Mouse (Mus musculus) hindbrain, embryonic 12.5 days (tissue): ENCODE measurements around the gene Sox5. TPM values are rescaled to one million over a fixed set of nuclear protein-coding genes. Genes with fewer than 3 reads are reported as not detected.

Experiments used
- ATAC-seq: fragments of 200-750 bp; cut with Nextera tagmentation; 2 replicates; pipeline ENCODE4 v1.8.0; 2017; ENCODE audit warnings: moderate TSS enrichment; ENCODE audit not compliant: low FRiP score
- H3K27ac ChIP-seq: fragments of 300-500 bp; sonication (generic); 2 replicates; pipeline ENCODE4 v1.5.1; 2016; ENCODE audit warnings: mild to moderate bottlenecking
- H3K27me3 ChIP-seq: fragments of 300-500 bp; sonication (generic); 2 replicates; pipeline ENCODE4 v1.6.1; 2016; ENCODE audit warnings: mild to moderate bottlenecking
- H3K36me3 ChIP-seq: fragments of 300-500 bp; sonication (generic); 2 replicates; pipeline ENCODE4 v1.6.1; 2016; ENCODE audit warnings: mild to moderate bottlenecking
- H3K4me1 ChIP-seq: fragments of 300-500 bp; sonication (generic); 2 replicates; pipeline ENCODE4 v1.6.1; 2016
- H3K4me2 ChIP-seq: fragments of 300-500 bp; sonication (generic); replicated peaks from 2 replicates; pipeline ENCODE4 v1.6.1; 2016; ENCODE audit warnings: mild to moderate bottlenecking
- H3K4me3 ChIP-seq: fragments of 300-500 bp; sonication (generic); 2 replicates; pipeline ENCODE4 v1.5.1; 2016; ENCODE audit warnings: mild to moderate bottlenecking
- H3K9ac ChIP-seq: fragments of 300-500 bp; sonication (generic); 2 replicates; pipeline ENCODE4 v1.6.1; 2016; ENCODE audit warnings: mild to moderate bottlenecking, moderate library complexity
- H3K9me3 ChIP-seq: fragments of 300-500 bp; sonication (generic); replicated peaks from 2 replicates; pipeline ENCODE4 v1.6.1; 2016; ENCODE audit warnings: mild to moderate bottlenecking
- WGBS: fragments of 180-500 bp; shearing (Covaris S2); methylation state at CpG from one replicate; pipeline ENCODE4 v1.1.7; 2016; 5-methylcytosine and 5-hydroxymethylcytosine counted together
- polyA plus RNA-seq: library from polyadenylated mRNA; unstranded; fragments of >200 nt; fragmentation: Nextera tagmentation; extraction: Ambion mirVana; gene quantifications from 2 replicates; pipeline ENCODE4 v1.2.1, GENCODE M21; 2016

The Sox5 gene
- polyA plus RNA-seq, 1 experiment from 2014 or later = 49.1 TPM

GRCm38 (mm10) chr6:144707976-144708375 is 73.8 kb downstream of the Sox5 start:
- no peaks in the 10 kb centered on the region for H3K27me3 ChIP-seq
- no peak for ATAC-seq
- 95% methylated on average over 1 of the region's 1 CpGs for whole genome bisulfite sequencing
- H3K9ac ChIP-seq = no peak overlapping the region
- no peak overlapping the region for H3K27ac ChIP-seq
- H3K4me2 ChIP-seq = no peak overlapping the region
- H3K36me3 ChIP-seq = no peaks in the 10 kb centered on the region
- H3K4me1 ChIP-seq = peaks cover 8% of the 10 kb centered on the region
- no peak overlapping the region for H3K4me3 ChIP-seq
- H3K9me3 ChIP-seq = no peaks in the 10 kb centered on the region

DNA sequence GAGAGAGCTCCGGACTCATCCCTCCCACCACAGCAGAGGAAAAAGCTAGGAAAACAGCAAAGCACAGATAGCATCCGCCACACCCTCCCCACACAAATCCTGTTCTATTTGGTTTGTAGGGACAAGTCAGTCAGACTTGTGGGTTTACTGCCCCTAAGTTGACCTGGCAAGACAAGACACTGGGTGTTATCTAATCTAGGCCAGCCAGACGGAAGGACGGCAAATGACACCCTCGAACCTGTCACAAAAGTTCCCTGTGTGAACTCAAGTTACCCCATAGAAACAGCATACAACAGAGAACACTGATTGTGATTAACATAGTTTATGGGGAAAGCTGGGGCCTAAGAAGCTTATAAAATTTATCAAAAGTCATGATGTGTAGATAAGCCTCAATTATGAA is 76.8 kb downstream of the Sox5 start:
- no peaks in the 10 kb centered on the region for H3K9me3 ChIP-seq
- no peak for ATAC-seq
- no peaks in the 10 kb centered on the region for H3K4me1 ChIP-seq
- no peak overlapping the region for H3K4me2 ChIP-seq
- no peak overlapping the region for H3K4me3 ChIP-seq
- no peaks in the 10 kb centered on the region for H3K36me3 ChIP-seq
- H3K27me3 ChIP-seq = no peaks in the 10 kb centered on the region
- no peak overlapping the region for H3K27ac ChIP-seq
- 92% methylated on average over 5 of the region's 5 CpGs for WGBS
- H3K9ac ChIP-seq = no peak overlapping the region

- no peak overlapping the region for H3K4me2 ChIP-seq
- no peaks in the 10 kb centered on the region for H3K4me1 ChIP-seq
- no peak for ATAC-seq
- H3K27ac ChIP-seq = no peak overlapping the region
- H3K9ac ChIP-seq = no peak overlapping the region
- H3K4me3 ChIP-seq = no peak overlapping the region
- H3K36me3 ChIP-seq = no peaks in the 10 kb centered on the region
- no peaks in the 10 kb centered on the region for H3K9me3 ChIP-seq
- WGBS = 82% methylated on average over 4 of the region's 4 CpGs
- H3K27me3 ChIP-seq = no peaks in the 10 kb centered on the region
Observed at GRCm38 (mm10) chr6:144695660-144696059, 86.1 kb downstream of the Sox5 start.

GRCm38 (mm10) chr6:144693211-144693899 is 88.4 kb downstream of the Sox5 start:
- ATAC-seq = no peak
- Histone ChIP-seq H3K9me3 (no peaks in the 10 kb centered on the region), H3K27ac (no peak overlapping the region), H3K9ac (no peak overlapping the region), H3K4me2 (no peak overlapping the region), H3K27me3 (no peaks in the 10 kb centered on the region), H3K36me3 (no peaks in the 10 kb centered on the region), H3K4me3 (no peak overlapping the region), H3K4me1 (no peaks in the 10 kb centered on the region)
- 88% methylated on average over 7 of the region's 7 CpGs for WGBS

DNA sequence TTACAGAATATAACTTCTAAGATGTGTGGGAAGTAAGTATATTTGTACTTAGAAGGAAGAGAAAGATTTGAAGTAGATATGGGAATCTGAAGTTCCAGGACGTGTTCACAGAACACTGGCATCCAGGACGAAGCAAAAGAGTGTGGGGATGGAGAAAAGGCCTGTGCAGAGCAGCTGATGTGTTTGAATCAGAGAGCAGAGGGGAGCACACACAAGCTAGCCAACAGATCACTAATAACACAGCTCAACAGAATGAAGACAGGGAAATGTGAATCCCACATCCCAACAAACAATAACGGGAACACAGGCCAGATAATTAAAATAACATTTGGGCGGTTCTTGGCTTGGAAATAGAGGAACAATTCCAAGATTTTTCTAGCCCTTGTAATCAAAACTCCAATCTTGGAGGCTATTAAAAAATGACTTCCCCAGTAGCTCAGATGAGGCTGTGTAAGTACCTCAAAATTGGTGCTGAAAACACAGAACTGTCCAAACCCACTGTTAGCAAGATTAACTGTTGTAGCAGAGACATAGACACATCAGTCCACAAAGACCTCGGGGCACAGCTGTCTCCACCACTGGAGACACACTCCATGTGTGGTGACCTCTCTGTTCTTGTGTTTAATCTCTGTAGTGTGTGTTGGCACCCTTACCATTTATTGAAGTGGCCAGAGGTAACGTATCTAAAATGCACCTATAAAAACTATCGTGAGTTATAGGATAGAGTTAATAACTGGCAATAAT is 90.3 kb downstream of the Sox5 start:
- WGBS = 88% methylated on average over 7 of the region's 7 CpGs
- no peaks in the 10 kb centered on the region for H3K9me3 ChIP-seq
- H3K27ac ChIP-seq = no peak overlapping the region
- no peak overlapping the region for H3K9ac ChIP-seq
- no peak for ATAC-seq
- no peaks in the 10 kb centered on the region for H3K36me3 ChIP-seq
- H3K27me3 ChIP-seq = no peaks in the 10 kb centered on the region
- no peak overlapping the region for H3K4me2 ChIP-seq
- H3K4me1 ChIP-seq = no peaks in the 10 kb centered on the region
- H3K4me3 ChIP-seq = no peak overlapping the region

DNA sequence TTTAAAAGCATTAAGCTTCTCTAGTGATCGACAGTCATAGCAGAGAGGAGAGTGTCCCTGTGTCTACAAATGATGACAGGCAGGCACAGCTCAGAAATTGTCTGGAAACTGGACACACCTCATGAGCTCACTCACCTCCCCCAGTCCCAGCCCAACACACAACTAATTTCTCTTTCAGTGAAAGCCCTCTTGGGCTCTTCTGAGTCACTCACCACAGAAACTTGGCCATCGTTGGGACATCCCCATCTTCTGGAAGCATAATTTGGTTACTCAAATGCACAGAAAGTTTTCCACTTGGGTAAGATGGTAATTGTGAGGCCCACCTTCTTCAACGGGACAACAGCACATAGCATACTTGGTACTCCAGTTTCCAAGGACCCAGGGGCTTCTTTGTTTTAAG is 92.7 kb downstream of the Sox5 start:
- H3K4me1 ChIP-seq = no peaks in the 10 kb centered on the region

GRCm38 (mm10) chr6:144687681-144688080 is 94.1 kb downstream of the Sox5 start:
- H3K4me3 ChIP-seq = no peak overlapping the region
- H3K27me3 ChIP-seq = no peaks in the 10 kb centered on the region
- no peak for ATAC-seq
- no peaks in the 10 kb centered on the region for H3K4me1 ChIP-seq
- H3K9me3 ChIP-seq = no peaks in the 10 kb centered on the region
- no peak overlapping the region for H3K9ac ChIP-seq
- 82% methylated on average over 8 of the region's 8 CpGs for WGBS
- H3K4me2 ChIP-seq = no peak overlapping the region
- no peaks in the 10 kb centered on the region for H3K36me3 ChIP-seq
- H3K27ac ChIP-seq = no peak overlapping the region

More for the DNA sequence above, 92.7 kb downstream of the Sox5 start:
- H3K4me3 ChIP-seq = no peak overlapping the region
- H3K36me3 ChIP-seq = no peaks in the 10 kb centered on the region
- no peaks in the 10 kb centered on the region for H3K9me3 ChIP-seq
- H3K27me3 ChIP-seq = no peaks in the 10 kb centered on the region
- H3K27ac ChIP-seq = no peak overlapping the region
- 90% methylated on average over 3 of the region's 3 CpGs for WGBS
- no peak overlapping the region for H3K4me2 ChIP-seq
- H3K9ac ChIP-seq = no peak overlapping the region
- ATAC-seq = no peak

GRCm38 (mm10) chr6:144681045-144681789 is 100.6 kb downstream of the Sox5 start:
- Histone ChIP-seq H3K27ac (no peak overlapping the region), H3K9me3 (no peaks in the 10 kb centered on the region), H3K4me3 (no peak overlapping the region), H3K4me2 (no peak overlapping the region), H3K27me3 (no peaks in the 10 kb centered on the region), H3K4me1 (no peaks in the 10 kb centered on the region), H3K9ac (no peak overlapping the region), H3K36me3 (no peaks in the 10 kb centered on the region)
- WGBS = 65% methylated on average over 12 of the region's 12 CpGs
- no peak for ATAC-seq

DNA sequence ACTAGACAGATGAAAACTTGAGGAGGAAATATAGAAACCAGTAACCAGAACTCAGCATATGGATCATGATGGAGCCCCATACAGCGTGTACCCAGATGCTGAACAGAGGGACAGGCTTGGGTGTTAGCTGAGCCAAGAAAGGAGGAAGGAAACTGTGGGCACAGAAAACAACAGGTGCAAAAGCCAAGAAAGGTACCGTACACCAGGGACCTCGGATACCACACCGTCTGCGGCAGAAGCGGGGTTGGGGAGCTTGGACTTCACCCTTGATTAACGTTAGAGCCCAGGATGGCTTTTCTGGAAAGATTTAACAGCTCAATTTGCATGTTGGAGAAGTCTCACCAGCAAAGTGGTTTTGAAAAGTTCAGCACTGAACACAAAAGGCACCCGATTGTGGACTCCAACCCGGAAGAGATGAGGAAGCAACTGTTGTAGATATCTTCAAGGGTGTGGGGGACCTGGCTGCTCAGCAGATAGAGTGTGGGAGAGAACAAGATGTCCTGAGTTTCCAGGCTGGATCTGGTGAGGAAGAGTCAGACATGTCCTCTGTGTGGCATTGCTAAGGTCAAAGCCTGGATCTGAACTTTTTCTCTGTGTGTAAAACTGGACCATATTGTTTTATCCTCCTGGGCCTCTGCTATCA is 104.2 kb downstream of the Sox5 start:
- Histone ChIP-seq H3K4me3 (no peak overlapping the region), H3K9me3 (no peaks in the 10 kb centered on the region), H3K27ac (no peak overlapping the region), H3K9ac (no peak overlapping the region), H3K4me2 (no peak overlapping the region), H3K4me1 (no peaks in the 10 kb centered on the region), H3K36me3 (no peaks in the 10 kb centered on the region), H3K27me3 (no peaks in the 10 kb centered on the region)
- ATAC-seq = no peak
- WGBS = 94% methylated on average over 9 of the region's 9 CpGs

DNA sequence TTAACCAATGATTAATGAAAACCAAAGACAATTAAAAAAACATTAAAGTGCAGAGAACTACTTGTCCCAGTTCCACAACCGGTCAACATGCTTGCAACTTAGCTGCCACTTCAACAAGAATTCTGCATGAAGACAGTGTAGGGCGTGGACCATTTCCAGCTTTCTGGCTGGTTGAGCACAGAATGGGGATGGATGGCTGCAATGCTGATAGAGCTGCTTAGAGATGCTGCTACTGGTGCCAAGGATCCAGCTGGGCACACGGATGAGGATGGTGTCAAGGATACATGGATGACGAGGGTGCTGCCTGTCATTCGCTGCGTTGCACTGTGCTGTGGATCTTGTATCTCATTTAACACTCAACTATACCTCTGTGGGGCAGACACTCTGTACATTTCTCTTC is 106.7 kb downstream of the Sox5 start:
- H3K9me3 ChIP-seq = no peaks in the 10 kb centered on the region
- H3K36me3 ChIP-seq = no peaks in the 10 kb centered on the region
- H3K4me1 ChIP-seq = 0 out of 2 replicates have a peak, but pooled peaks cover 3% of the 10 kb centered on the region
- no peak overlapping the region for H3K9ac ChIP-seq
- H3K27me3 ChIP-seq = no peaks in the 10 kb centered on the region
- H3K27ac ChIP-seq = no peak overlapping the region
- WGBS = 95% methylated on average over 6 of the region's 6 CpGs
- no peak for ATAC-seq
- H3K4me3 ChIP-seq = no peak overlapping the region
- H3K4me2 ChIP-seq = no peak overlapping the region

DNA sequence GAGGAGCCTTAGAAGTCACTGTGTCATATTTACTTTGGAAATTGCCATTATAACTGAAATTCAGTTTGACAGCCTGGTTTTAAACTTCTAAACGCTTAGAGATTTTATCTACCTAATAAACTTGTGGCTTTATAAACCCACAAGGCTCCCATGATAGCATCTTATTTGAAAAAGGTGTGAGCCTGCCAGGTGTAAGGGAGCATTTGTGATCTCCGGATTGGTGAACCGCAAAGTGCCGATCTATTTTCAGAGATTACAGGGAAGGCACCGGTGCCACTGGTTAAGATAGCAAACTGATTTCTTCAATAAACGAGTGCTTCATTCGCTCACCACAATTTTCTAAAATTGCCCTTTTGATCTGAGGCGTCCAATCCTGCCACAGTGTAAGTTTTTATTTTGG is 107.9 kb downstream of the Sox5 start:
- 90% methylated on average over 8 of the region's 8 CpGs for WGBS

More for the DNA sequence above, 107.9 kb downstream of the Sox5 start:
- no peak overlapping the region for H3K9ac ChIP-seq
- no peaks in the 10 kb centered on the region for H3K36me3 ChIP-seq
- no peaks in the 10 kb centered on the region for H3K9me3 ChIP-seq
- no peaks in the 10 kb centered on the region for H3K27me3 ChIP-seq
- no peak overlapping the region for H3K4me3 ChIP-seq
- no peak for ATAC-seq
- H3K27ac ChIP-seq = no peak overlapping the region
- H3K4me1 ChIP-seq = 0 out of 2 replicates have a peak, but pooled peaks cover 3% of the 10 kb centered on the region
- no peak overlapping the region for H3K4me2 ChIP-seq
